ENCODE assay signal across 9 mouse cellular contexts in genomic region chr6:91285450-91285790, GRCm38 (mm10).
DNase-seq lines count a peak whose midpoint lies in the region; ATAC-seq and TF ChIP-seq lines count a peak whose summit lies in the region.
"Had no signal": no experiment of that assay in that cellular context is flagged by ENCODE, and none has a peak within 500 bp of the region (broad histone marks: within the 10 kb centered on the region; RNA-seq: fewer than 3 reads in every experiment).

No protein-coding gene starts in this region.

- DNase-seq in Patski (ENCODE audit: low read depth, low spot score): no peak
- DNase-seq in cerebellum, adult 9-11 months: peak; percentile 92
- peak; percentile 70 to 77 for DNase-seq in frontal cortex, postnatal 25 days (ENCODE audit: low spot score in 2 of 2)
- peak; percentile 82 to 87 for DNase-seq in layer of hippocampus, postnatal 14 days (ENCODE audit: low spot score in 2 of 2)
- DNase-seq in lung, postnatal 10 days: peak; percentile 85
- peak; percentile 95 for DNase-seq in retina, embryonic 14.5 days (ENCODE audit: low spot score)
- DNase-seq in urinary bladder, postnatal 4 days (ENCODE audit: low spot score in 2 of 2): peak; percentile 45 to 78

- H3K36me3 ChIP-seq in hindbrain, embryonic 12.5 days: no peaks in the 10 kb centered on the region

- H3K4me2 ChIP-seq in hindbrain, embryonic 12.5 days (replicated peaks): peak overlapping the region; percentile 55

- WGBS in hindbrain, embryonic 12.5 days: under 1% methylated on average over 28 of the region's 28 CpGs

- CTCF ChIA-PET in Patski (lab: Charles Lee): interaction anchor here (0.8 to 7.6 kb wide), 7 partner anchors 21 to 128 kb away, joined by 3 to 81 read pairs (median 4); partner anchors contain the start of gene Wnt7a

- peaks cover 9% of the 10 kb centered on the region for H3K27me3 ChIP-seq in Patski
- H3K27me3 ChIP-seq in hindbrain, embryonic 12.5 days: peaks cover 67% of the 10 kb centered on the region

- peaks cover 32% of the 10 kb centered on the region for H3K4me1 ChIP-seq in hindbrain, embryonic 12.5 days

- peak overlapping the region; percentile 14; the same call in 1 of the 2 replicates for H3K27ac ChIP-seq in hindbrain, embryonic 12.5 days

- peak overlapping the region; percentile 23 for H3K4me3 ChIP-seq in hindbrain, embryonic 12.5 days
- H3K4me3 ChIP-seq: erythroblast, embryonic 14.5 days had no signal

- peak; percentile 66 for ATAC-seq in Patski
- peak; percentile 68 for ATAC-seq in hindbrain, embryonic 12.5 days (ENCODE audit: low FRiP score)

- no peaks in the 10 kb centered on the region for H3K9me3 ChIP-seq in hindbrain, embryonic 12.5 days (replicated peaks)

- POLR2A ChIA-PET in Patski (lab: Charles Lee): interaction anchor here (0.8 kb wide), 1 partner anchor 126 kb away, joined by 3 read pairs; no protein-coding TSS in a partner anchor

- H3K9ac ChIP-seq in hindbrain, embryonic 12.5 days: peak overlapping the region; percentile 57

- in situ Hi-C loops in Patski (cut with MboI; ENCODE audit: low pct_unique_long_range_greater_than_20kb): loop anchor here (5.0 to 10.0 kb wide), 3 partner anchors 127 to 231 kb away; partner anchors contain the start of gene Wnt7a

- TF ChIP-seq CTCF in Patski (IDR thresholded peaks at IDR 0.05): no peak
